Mouse (Mus musculus) liver, postnatal 0 days (tissue): Measurements from ENCODE around the gene Aff3. TPM values are rescaled to one million over a fixed set of nuclear protein-coding genes. Genes with fewer than 3 reads are reported as not detected.

Experiments used
- ATAC-seq: fragments of 200-750 bp; cut with Nextera tagmentation; 2 replicates; pipeline ENCODE4 v1.8.0; 2017; ENCODE audit warnings: mild to moderate bottlenecking, moderate library complexity
- DNase-seq: peaks from one replicate; pipeline ENCODE4 v3.0.0-alpha.2; 2016
- H3K27ac ChIP-seq: fragments of 300-500 bp; sonication (generic); 2 replicates; pipeline ENCODE4 v1.5.1; 2014; ENCODE audit warnings: antibody characterized with exemption, moderate library complexity, mild to moderate bottlenecking, low read depth
- H3K27me3 ChIP-seq: fragments of 300-500 bp; sonication (generic); 2 replicates; pipeline ENCODE4 v1.6.1; 2014; ENCODE audit warnings: low read length, control low read depth, mixed read lengths; ENCODE audit not compliant: insufficient read depth
- H3K36me3 ChIP-seq: fragments of 300-500 bp; sonication (generic); replicated peaks from 2 replicates; pipeline ENCODE4 v1.6.1; 2014; ENCODE audit warnings: mild to moderate bottlenecking, control low read depth, low read length, moderate library complexity, mixed read lengths; ENCODE audit not compliant: insufficient read depth
- H3K4me1 ChIP-seq: fragments of 300-500 bp; sonication (generic); 2 replicates; pipeline ENCODE4 v1.6.1; 2014; ENCODE audit warnings: antibody characterized with exemption, mild to moderate bottlenecking, control low read depth; ENCODE audit not compliant: insufficient read depth
- H3K4me2 ChIP-seq: fragments of 300-500 bp; sonication (generic); 2 replicates; pipeline ENCODE4 v1.6.1; 2014; ENCODE audit warnings: low read depth, mild to moderate bottlenecking, low read length, moderate library complexity, mixed read lengths
- H3K4me3 ChIP-seq: fragments of 300-500 bp; sonication (generic); 2 replicates; pipeline ENCODE4 v1.5.1; 2014; ENCODE audit warnings: low read depth, low read length
- H3K9ac ChIP-seq: fragments of 300-500 bp; sonication (generic); replicated peaks from 2 replicates; pipeline ENCODE4 v1.6.1; 2014; ENCODE audit warnings: mild to moderate bottlenecking, moderate library complexity
- H3K9me3 ChIP-seq: fragments of 300-500 bp; sonication (generic); 2 replicates; pipeline ENCODE4 v1.6.1; 2016; ENCODE audit warnings: mild to moderate bottlenecking, control low read depth, low read length, mixed read lengths
- CTCF ChIP-seq: sonication (generic); IDR thresholded peaks from 2 replicates; pipeline ENCODE4 v1.5.1; 2016; ENCODE audit warnings: antibody characterized with exemption, low read depth
- EP300 ChIP-seq: IDR thresholded peaks from 2 replicates; pipeline ENCODE4 v1.6.1; 2016; ENCODE audit warnings: antibody characterized with exemption, low read depth, mild to moderate bottlenecking
- WGBS: fragments of 180-500 bp; shearing (Covaris S2); extraction: QIAGEN DNeasy Blood & Tissue Kit; methylation state at CpG from one replicate; pipeline ENCODE4 v1.1.7; 2014; ENCODE audit not compliant: insufficient replicate concordance; 5-methylcytosine and 5-hydroxymethylcytosine counted together
- polyA plus RNA-seq: library from polyadenylated mRNA; unstranded; fragments of >200 nt; fragmentation: Nextera tagmentation; extraction: Ambion mirVana; gene quantifications from 2 replicates; pipeline ENCODE4 v1.2.1, GENCODE M21; 2015

Gene Aff3
- polyA plus RNA-seq, 1 experiment from 2014 or later = 1.1 TPM

DNA sequence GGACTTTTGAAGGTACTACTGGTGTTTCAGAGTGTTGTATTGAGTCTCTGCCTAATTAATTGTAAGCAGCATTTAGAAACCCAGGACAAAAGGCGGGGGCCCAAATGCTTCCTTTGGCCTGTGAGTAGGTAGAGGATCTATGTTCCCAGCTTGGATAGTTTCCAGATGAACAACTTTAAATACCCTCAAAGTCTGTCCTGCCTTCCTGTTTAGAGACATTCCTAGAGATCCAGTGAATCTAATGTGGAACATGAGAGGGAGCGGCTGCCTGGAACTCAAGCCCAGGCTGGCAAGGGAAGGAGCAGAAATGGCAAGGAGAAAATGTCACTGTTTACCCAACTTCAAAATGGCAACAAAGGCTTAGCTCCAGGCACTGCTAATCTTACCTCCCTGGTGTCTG lies 300.9 kb downstream of the Aff3 start:
- Histone ChIP-seq H3K27me3 (no peaks in the 10 kb centered on the region), H3K4me2 (no peak overlapping the region), H3K36me3 (no peaks in the 10 kb centered on the region), H3K27ac (no peak overlapping the region), H3K9me3 (no peaks in the 10 kb centered on the region), H3K4me3 (no peak overlapping the region), H3K4me1 (no peaks in the 10 kb centered on the region; the same call in 1 of the 2 replicates), H3K9ac (no peak overlapping the region)
- no peak for ATAC-seq
- no peak for DNase-seq
- WGBS = 89% methylated on average over 2 of the region's 2 CpGs
- TF ChIP-seq CTCF (no peak), EP300 (no peak)

DNA sequence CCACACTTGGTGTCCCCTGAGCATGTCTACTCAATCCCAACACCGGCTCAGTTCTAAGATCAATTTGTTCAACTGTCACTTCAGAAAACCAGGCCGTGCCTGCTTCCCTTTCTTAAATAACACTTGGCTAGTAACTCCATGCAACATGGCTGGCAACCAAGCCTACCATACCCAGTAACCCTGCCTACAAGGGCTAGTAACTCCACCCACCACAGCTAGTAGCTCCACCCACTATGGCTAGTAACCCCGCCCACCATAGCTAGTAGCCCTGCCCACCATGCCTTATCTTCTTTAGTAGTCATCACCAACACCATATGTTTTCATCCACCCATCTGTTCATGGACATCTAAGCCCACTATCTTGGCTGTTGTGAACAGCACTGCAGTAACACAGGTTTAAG lies 302.5 kb downstream of the Aff3 start:
- Histone ChIP-seq H3K27me3 (no peaks in the 10 kb centered on the region), H3K4me3 (no peak overlapping the region), H3K27ac (no peak overlapping the region), H3K4me1 (no peaks in the 10 kb centered on the region; the same call in 1 of the 2 replicates), H3K4me2 (no peak overlapping the region), H3K9me3 (no peaks in the 10 kb centered on the region), H3K9ac (no peak overlapping the region), H3K36me3 (no peaks in the 10 kb centered on the region)
- no peak for DNase-seq
- 83% methylated on average over 3 of the region's 3 CpGs for WGBS
- TF ChIP-seq EP300 (no peak), CTCF (no peak)
- no peak for ATAC-seq

DNA sequence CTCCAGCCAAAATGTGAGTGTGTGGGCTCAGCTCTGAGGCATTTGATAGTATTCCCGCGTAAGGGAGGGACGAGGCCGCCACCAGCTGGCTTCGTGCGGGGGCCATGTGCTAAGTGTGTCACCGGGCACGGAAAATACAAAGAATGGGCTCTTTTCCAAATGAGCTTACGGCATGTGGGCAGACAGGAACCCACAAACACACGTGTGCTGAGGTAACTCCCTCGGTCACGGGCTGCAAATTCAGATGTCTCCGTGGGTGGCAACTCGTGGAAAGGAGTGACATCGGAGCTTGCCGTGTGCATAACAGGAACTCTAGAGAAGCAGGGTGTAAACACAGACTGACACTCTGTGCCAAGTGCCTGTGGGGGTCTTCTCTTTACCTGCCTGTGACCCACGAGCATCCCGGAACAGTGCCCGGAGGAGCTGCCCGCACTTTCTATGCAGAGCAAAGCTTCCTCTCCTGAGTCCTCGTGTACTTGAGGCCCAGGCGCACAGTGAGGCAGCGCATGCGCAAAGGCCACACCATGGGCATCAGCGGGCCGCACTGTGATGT lies 305.9 kb downstream of the Aff3 start:
- H3K27ac ChIP-seq = no peak overlapping the region
- TF ChIP-seq CTCF (no peak), EP300 (no peak)
- no peaks in the 10 kb centered on the region for H3K27me3 ChIP-seq
- H3K4me1 ChIP-seq = no peaks in the 10 kb centered on the region; the same call in 1 of the 2 replicates
- WGBS = 84% methylated on average over 26 of the region's 26 CpGs
- H3K36me3 ChIP-seq = no peaks in the 10 kb centered on the region
- no peak overlapping the region for H3K4me3 ChIP-seq
- no peak for ATAC-seq
- H3K4me2 ChIP-seq = no peak overlapping the region
- no peaks in the 10 kb centered on the region for H3K9me3 ChIP-seq
- no peak overlapping the region for H3K9ac ChIP-seq
- DNase-seq = no peak

DNA sequence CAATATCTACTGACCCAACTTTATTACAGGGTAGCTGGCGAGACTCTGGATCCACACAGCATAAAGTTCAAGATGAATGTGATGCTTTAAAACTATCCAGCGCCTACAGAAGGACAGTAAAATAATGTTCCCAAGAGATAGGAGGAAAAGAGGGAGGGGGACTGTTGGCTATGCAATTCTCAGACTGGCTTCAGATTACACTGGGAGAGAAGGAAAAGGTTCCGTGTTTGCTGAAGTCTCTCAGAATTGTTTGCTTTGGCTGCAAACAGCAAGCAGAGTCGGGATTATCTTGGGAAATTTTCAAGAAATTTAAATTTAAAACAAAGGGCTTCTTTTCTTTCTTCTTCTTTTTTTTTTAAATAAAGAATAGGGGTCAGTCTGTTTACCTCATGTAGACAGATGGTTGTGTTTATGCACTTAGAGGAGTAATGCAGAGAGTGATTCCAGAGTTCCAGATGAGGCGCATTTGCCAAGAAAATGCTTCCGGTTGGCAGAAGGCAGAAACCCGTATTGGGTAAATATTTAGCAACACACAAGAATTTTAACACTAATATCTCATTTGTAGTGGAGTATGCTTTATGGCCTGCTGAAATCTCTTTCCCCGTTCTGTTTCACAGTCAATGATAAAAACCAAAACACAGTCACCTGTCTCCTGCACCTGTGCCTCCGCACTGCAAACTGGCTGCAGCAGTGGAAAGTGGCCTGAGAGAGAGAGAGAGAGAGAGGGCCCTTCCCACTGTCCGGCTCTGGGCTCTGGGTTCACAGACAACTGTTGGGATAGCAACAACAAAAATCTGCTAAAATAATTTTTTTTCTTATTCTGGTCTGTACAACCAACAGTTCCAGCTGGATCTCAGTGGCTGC lies 306.6 kb downstream of the Aff3 start:
- DNase-seq (no peak), ATAC-seq (no peak)
- no peaks in the 10 kb centered on the region for H3K27me3 ChIP-seq
- H3K4me1 ChIP-seq = no peaks in the 10 kb centered on the region; the same call in 1 of the 2 replicates
- no peak overlapping the region for H3K4me2 ChIP-seq
- H3K36me3 ChIP-seq = no peaks in the 10 kb centered on the region
- H3K9ac ChIP-seq = no peak overlapping the region
- no peaks in the 10 kb centered on the region for H3K9me3 ChIP-seq
- no peak overlapping the region for H3K27ac ChIP-seq
- no peak overlapping the region for H3K4me3 ChIP-seq
- TF ChIP-seq EP300 (no peak), CTCF (no peak)
- WGBS = 54% methylated on average over 10 of the region's 10 CpGs

DNA sequence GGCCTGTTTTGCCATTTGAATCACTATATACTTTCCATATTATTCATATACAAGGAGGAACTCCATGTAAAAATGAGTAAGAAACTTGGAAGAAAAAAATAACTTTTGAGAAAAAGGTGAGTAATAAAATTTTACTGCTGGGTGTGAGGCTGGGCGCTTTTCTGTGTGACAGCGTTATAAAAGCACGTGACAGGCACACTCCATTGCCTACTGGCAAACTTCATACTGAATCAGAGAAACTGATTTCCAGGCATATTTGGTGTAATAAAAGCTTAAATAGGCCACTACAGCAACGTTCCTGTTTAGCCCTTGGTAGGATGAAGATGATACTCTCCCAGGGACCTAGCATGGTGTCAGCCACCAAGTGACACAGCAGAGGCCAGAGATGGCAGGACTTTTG lies 310.2 kb downstream of the Aff3 start:
- WGBS = 77% methylated on average over 4 of the region's 4 CpGs
- Histone ChIP-seq H3K4me1 (no peaks in the 10 kb centered on the region), H3K27ac (no peak overlapping the region), H3K9me3 (no peaks in the 10 kb centered on the region), H3K27me3 (no peaks in the 10 kb centered on the region), H3K4me3 (no peak overlapping the region), H3K9ac (no peak overlapping the region), H3K36me3 (no peaks in the 10 kb centered on the region), H3K4me2 (no peak overlapping the region)
- no peak for TF ChIP-seq CTCF
- TF ChIP-seq EP300 = no peak
- no peak for ATAC-seq
- DNase-seq = no peak

DNA sequence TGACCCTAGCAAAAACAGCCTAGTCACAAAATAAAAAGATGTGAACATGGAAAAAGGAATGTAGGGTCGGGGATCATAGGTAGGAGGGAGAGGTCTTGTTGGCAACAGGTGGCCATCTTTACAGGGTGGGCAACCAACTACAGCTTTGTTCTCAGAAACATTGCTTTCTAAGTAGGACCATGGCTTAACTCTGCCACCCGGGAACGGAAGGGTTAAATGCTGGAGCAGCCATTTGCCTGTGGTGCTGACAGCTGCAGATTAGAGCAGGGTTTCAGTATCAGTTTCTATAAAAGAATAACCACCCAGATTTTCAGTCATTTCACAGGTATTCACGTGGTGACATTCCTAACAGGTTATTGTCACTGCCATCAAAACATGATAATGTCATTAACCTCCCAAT lies 317.4 kb downstream of the Aff3 start:
- Histone ChIP-seq H3K36me3 (no peaks in the 10 kb centered on the region), H3K27me3 (no peaks in the 10 kb centered on the region), H3K4me1 (no peaks in the 10 kb centered on the region), H3K27ac (no peak overlapping the region), H3K9me3 (no peaks in the 10 kb centered on the region), H3K4me3 (no peak overlapping the region), H3K9ac (no peak overlapping the region), H3K4me2 (no peak overlapping the region)
- TF ChIP-seq EP300 = no peak
- no peak for TF ChIP-seq CTCF
- 76% methylated on average over 4 of the region's 4 CpGs for WGBS
- ATAC-seq (no peak), DNase-seq (no peak)
